Mouse (Mus musculus) thymus, adult 2 months (tissue): ENCODE results near the gene Gm5269.

Experiments
- CTCF ChIP-seq: fragments of 200-500 bp; IDR thresholded peaks from 2 replicates; pipeline ENCODE4 v1.5.1; 2012; ENCODE audit warnings: mild to moderate bottlenecking, control low read depth, low read length, moderate library complexity, borderline replicate concordance; ENCODE audit not compliant: control insufficient read depth, poor library complexity, insufficient read depth; ENCODE audit errors: extremely low read depth
- POLR2A ChIP-seq: fragments of 200-500 bp; IDR thresholded peaks from 2 replicates; pipeline ENCODE4 v1.6.1; 2012; ENCODE audit warnings: mild to moderate bottlenecking, low read length, control low read depth, moderate library complexity; ENCODE audit not compliant: control insufficient read depth, poor library complexity, insufficient read depth; ENCODE audit errors: extremely low read depth

GRCm38 (mm10) chr1:45883378-45883777, 6.7 kb downstream of the Gm5269 start:
- TF ChIP-seq CTCF (no peak), POLR2A (no peak)
